Mouse (Mus musculus): Measurements from ENCODE around the gene Mfsd11. TPM values are rescaled to one million over a fixed set of nuclear protein-coding genes. Genes with fewer than 3 reads are reported as not detected.

Gene Mfsd11
- polyA plus RNA-seq, 1 experiment from 2014 or later, result 40.6 TPM

DNA sequence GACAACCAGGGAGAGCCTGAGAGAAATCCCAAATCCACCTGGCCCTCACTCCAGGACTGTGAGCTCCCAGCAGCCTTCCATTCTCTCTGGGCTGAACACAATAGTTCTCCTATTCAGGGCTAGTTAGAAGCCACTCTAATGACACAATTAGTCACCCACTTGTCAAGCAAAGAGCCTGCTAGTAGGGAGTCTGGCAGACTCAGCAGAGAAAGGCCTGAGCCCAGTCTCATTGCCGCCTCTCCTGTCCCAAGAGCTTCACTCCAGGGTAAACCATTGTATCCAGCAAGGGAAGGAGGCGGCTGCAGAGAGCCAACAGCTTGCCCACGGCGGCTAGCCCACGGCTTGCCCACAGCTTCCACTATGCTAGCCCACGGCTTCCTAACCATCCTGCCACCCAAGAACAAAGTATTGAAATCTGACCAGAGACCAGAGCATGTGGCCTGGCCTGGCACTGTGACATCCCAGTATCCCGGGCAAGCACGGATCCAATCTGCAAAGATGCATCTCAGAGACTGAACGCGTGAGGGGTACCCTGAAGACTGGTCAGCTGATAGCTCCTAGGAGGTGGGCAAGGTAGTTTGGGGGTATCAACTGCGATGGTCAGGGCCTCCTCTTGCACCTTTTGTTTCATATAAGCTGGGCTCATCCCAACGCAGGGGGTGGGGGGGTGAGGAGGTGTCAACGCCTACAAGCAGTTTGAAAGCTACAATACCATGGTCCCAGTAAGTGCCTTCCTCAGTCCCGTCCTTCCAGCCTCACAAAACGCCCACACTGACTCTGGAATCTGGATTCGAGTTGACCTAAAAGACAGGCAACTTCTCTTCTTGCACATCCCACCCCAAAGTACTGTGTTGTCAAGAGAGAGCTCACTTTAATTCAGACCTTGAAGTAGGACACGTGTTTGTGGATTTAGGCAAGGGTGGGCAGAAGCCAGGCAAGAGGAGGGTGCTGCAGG, 25.4 kb upstream of the Mfsd11 start:
- peak overlapping the region; percentile 69 for H3K27ac ChIP-seq (ENCODE audit: low read depth, low read length)
- H3K4me3 ChIP-seq (ENCODE audit: low read depth, low read length), result peak overlapping the region; percentile 62
- H3K4me1 ChIP-seq (ENCODE audit: control insufficient read depth, insufficient read depth, low read length), result peaks cover 20% of the 10 kb centered on the region
- H3K9ac ChIP-seq (replicated peaks; ENCODE audit: low read depth, low read length), result peak overlapping the region; percentile 87
- H3K36me3 ChIP-seq (ENCODE audit: control insufficient read depth, insufficient read depth, low read length), result no peaks in the 10 kb centered on the region
- no peaks in the 10 kb centered on the region for H3K27me3 ChIP-seq (ENCODE audit: control insufficient read depth, insufficient read depth, low read length)
- ATAC-seq (ENCODE audit: low read depth), result peak; percentile 21; the same call in 1 of the 2 replicates
- WGBS, result 5% methylated on average over 17 of the region's 17 CpGs
- H3K4me2 ChIP-seq (ENCODE audit: low read depth, low read length), result peak overlapping the region; percentile 91
- H3K9me3 ChIP-seq (ENCODE audit: control insufficient read depth, low read length), result no peaks in the 10 kb centered on the region

DNA sequence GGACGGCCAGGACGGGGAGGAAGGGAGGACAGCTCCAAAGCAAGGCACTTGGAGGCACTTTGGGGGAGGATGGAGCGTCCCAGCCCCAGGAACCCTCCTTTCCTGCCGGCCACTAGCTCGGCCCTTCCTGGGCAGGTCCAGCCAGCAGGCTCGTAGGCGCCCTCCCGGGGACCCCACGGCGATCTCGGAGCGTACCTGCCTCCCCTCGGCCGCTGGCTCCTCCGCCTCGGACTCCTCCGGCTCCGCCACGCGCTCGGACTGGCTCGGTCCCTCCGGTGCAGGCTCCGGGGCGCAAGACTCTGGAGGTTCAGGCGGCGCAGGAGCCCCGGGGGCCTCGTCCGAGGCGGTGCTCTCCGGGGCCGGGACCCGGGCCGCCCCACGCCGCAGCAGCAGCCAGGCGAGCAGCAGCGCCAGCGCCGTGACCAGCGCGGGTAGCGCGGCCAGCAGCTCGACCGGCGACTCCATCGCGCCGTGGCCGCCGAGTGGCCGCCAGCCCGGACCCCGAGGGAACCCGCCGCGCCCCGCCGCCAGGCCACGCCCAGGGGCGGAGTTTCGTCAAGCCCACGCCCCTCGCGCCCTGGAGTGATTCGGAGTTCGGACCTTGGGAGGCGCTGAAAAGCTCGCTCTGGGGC, 24.6 kb upstream of the Mfsd11 start, which contains the start of gene Mxra7:
Gene Mxra7 (minus strand): TSS at position 513 of the 632 bp plus-strand sequence.
- H3K9ac ChIP-seq (replicated peaks; ENCODE audit: low read depth, low read length), result peak within 1 kb of the TSS; percentile 87
- peak within 1 kb of the TSS; percentile 69 for H3K27ac ChIP-seq (ENCODE audit: low read depth, low read length)
- under 1% methylated on average over 57 of the region's 71 CpGs for WGBS
- H3K9me3 ChIP-seq (ENCODE audit: control insufficient read depth, low read length), result no peaks in the 10 kb centered on the region
- H3K4me1 ChIP-seq (ENCODE audit: control insufficient read depth, insufficient read depth, low read length), result peaks cover 18% of the 10 kb centered on the region
- ATAC-seq (ENCODE audit: low read depth), result peak; percentile 35; the same call in 1 of the 2 replicates
- H3K36me3 ChIP-seq (ENCODE audit: control insufficient read depth, insufficient read depth, low read length), result peaks cover 3% of the 10 kb centered on the region; the same call in 1 of the 2 replicates
- H3K27me3 ChIP-seq (ENCODE audit: control insufficient read depth, insufficient read depth, low read length), result no peaks in the 10 kb centered on the region
- H3K4me3 ChIP-seq (ENCODE audit: low read depth, low read length), result peak within 1 kb of the TSS; percentile 62
- H3K4me2 ChIP-seq (ENCODE audit: low read depth, low read length), result peak within 1 kb of the TSS; percentile 91

DNA sequence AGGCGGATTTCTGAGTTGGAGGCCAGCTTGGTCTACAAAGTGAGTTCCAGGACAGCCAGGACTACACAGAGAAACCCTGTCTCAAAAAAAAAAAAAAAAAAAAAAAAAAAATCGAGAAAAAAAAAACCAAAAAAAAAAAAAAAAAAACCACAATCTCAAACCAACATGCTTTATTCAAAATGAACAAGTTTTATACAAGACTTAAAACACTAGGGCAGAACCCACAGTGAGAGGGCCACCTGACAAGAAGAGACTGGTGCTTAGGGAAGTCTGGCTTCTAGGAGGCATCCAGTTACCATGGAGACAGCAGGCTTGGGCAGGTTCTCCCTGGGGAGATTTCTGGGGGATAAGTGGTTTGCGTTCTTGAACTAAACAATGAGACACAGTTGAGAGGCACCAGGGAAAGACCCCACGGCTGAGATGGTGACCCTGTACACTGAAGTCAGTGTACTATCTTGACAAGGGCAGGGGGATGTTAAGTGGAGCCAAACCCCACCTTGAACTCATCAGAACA, 20.0 kb upstream of the Mfsd11 start:
- Histone ChIP-seq H3K36me3 (ENCODE audit: control insufficient read depth, insufficient read depth, low read length) (peaks cover 40% of the 10 kb centered on the region), H3K27ac (ENCODE audit: low read depth, low read length) (no peak overlapping the region)

DNA sequence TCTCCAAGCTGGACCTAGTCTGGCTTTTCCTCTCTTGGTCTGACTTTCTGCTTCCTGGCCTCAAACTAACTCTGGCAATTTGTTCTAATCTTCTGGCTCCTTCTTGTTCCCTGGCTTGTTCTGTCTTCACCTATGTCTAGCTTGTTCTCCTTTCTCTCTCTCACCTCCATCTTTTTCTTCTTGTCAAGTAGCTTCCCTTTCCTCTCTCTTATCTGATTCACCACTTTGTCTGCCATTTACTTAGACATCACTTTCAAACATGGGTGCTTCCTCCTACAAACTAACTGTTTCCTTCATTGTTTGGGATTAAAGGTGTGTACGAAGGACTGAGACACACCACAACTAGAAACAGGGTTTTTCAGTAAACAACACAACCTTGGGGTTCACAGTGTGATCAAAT, 17.3 kb upstream of the Mfsd11 start:
- WGBS, result 95% methylated on average over 1 of the region's 1 CpGs

More for the DNA sequence above, 20.0 kb upstream of the Mfsd11 start:
- peaks cover 8% of the 10 kb centered on the region for H3K4me1 ChIP-seq (ENCODE audit: control insufficient read depth, insufficient read depth, low read length)
- no peak for ATAC-seq (ENCODE audit: low read depth)
- no peaks in the 10 kb centered on the region for H3K27me3 ChIP-seq (ENCODE audit: control insufficient read depth, insufficient read depth, low read length)
- H3K4me2 ChIP-seq (ENCODE audit: low read depth, low read length), result no peak overlapping the region
- WGBS, result 37% methylated on average over 3 of the region's 4 CpGs
- H3K4me3 ChIP-seq (ENCODE audit: low read depth, low read length), result no peak overlapping the region
- no peak overlapping the region for H3K9ac ChIP-seq (replicated peaks; ENCODE audit: low read depth, low read length)
- H3K9me3 ChIP-seq (ENCODE audit: control insufficient read depth, low read length), result no peaks in the 10 kb centered on the region

DNA sequence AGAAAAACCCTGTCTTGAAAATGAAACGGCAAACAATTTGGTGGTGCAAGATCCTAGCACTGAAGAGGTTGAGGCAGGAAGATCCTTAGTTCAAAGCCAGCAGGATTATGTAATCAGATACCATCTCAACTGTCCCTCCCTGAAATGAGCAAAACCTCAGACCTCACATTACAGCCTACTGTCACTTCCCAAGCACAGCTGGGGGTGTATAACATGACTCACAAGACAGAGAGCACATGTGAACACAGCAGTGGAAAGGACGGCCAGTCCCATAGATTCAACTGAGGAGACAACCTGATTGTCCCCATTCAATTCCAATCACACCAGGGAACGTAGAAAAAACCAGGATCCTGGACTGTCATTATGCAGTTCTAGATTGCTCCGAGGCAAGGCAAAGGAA, 16.0 kb upstream of the Mfsd11 start:
- H3K4me3 ChIP-seq (ENCODE audit: low read depth, low read length), result no peak overlapping the region
- no peak for ATAC-seq (ENCODE audit: low read depth)
- H3K9ac ChIP-seq (replicated peaks; ENCODE audit: low read depth, low read length), result no peak overlapping the region
- H3K27ac ChIP-seq (ENCODE audit: low read depth, low read length), result no peak overlapping the region
- WGBS, result 90% methylated on average over 4 of the region's 4 CpGs
- peaks cover 75% of the 10 kb centered on the region for H3K36me3 ChIP-seq (ENCODE audit: control insufficient read depth, insufficient read depth, low read length)
- H3K4me2 ChIP-seq (ENCODE audit: low read depth, low read length), result no peak overlapping the region
- H3K27me3 ChIP-seq (ENCODE audit: control insufficient read depth, insufficient read depth, low read length), result no peaks in the 10 kb centered on the region
- peaks cover 18% of the 10 kb centered on the region for H3K4me1 ChIP-seq (ENCODE audit: control insufficient read depth, insufficient read depth, low read length)
- no peaks in the 10 kb centered on the region for H3K9me3 ChIP-seq (ENCODE audit: control insufficient read depth, low read length)

More for the DNA sequence above, 17.3 kb upstream of the Mfsd11 start:
- H3K4me2 ChIP-seq (ENCODE audit: low read depth, low read length), result no peak overlapping the region
- H3K27ac ChIP-seq (ENCODE audit: low read depth, low read length), result no peak overlapping the region
- H3K9me3 ChIP-seq (ENCODE audit: control insufficient read depth, low read length), result no peaks in the 10 kb centered on the region
- no peak for ATAC-seq (ENCODE audit: low read depth)
- no peak overlapping the region for H3K9ac ChIP-seq (replicated peaks; ENCODE audit: low read depth, low read length)
- no peaks in the 10 kb centered on the region for H3K27me3 ChIP-seq (ENCODE audit: control insufficient read depth, insufficient read depth, low read length)
- H3K4me1 ChIP-seq (ENCODE audit: control insufficient read depth, insufficient read depth, low read length), result peaks cover 7% of the 10 kb centered on the region; the same call in 1 of the 2 replicates
- no peak overlapping the region for H3K4me3 ChIP-seq (ENCODE audit: low read depth, low read length)
- peaks cover 65% of the 10 kb centered on the region for H3K36me3 ChIP-seq (ENCODE audit: control insufficient read depth, insufficient read depth, low read length)

DNA sequence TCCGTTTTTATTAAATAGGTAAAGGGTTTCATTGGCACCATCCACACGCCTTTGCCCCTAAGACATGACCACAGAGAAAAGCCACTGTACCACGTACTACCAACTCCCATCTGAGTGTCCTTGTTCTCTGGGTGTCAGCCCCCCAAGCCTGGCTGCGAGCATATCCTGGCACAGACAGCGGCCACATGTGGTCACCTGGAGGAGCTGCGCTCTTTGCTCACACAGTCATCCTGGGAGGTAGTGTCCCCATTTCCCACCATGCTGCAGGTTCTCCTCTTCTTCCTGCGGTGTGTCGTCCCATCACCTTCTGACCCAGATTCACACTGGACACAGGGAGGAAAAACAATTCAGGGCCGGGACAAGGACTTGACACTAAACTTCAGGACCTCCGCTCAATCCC, 14.8 kb upstream of the Mfsd11 start:
- no peak overlapping the region for H3K4me3 ChIP-seq (ENCODE audit: low read depth, low read length)
- no peak for ATAC-seq (ENCODE audit: low read depth)
- H3K9me3 ChIP-seq (ENCODE audit: control insufficient read depth, low read length), result no peaks in the 10 kb centered on the region
- no peak overlapping the region for H3K27ac ChIP-seq (ENCODE audit: low read depth, low read length)
- H3K27me3 ChIP-seq (ENCODE audit: control insufficient read depth, insufficient read depth, low read length), result no peaks in the 10 kb centered on the region
- H3K4me1 ChIP-seq (ENCODE audit: control insufficient read depth, insufficient read depth, low read length), result peaks cover 22% of the 10 kb centered on the region
- H3K4me2 ChIP-seq (ENCODE audit: low read depth, low read length), result no peak overlapping the region
- no peak overlapping the region for H3K9ac ChIP-seq (replicated peaks; ENCODE audit: low read depth, low read length)
- 94% methylated on average over 10 of the region's 10 CpGs for WGBS
- H3K36me3 ChIP-seq (ENCODE audit: control insufficient read depth, insufficient read depth, low read length), result peaks cover 74% of the 10 kb centered on the region

DNA sequence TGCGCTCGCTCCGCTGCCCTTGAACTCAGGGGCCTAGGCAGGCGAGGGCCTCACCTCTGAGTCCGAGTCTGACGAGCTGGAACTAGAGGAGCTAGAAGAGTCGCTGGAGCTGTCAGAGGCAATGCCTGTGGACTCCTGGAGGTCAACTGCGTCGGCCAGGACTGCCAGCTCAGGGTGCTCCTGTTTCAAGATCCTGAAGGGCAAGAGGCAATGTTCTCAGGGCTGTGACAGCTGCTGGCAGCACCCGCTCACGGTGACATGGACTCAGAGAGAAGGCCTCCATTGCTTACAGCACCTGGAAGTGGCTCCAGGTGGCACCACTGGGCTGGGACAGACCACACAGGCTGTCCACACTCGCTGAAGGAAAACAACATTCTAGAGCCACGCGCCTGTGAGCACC, 13.3 kb upstream of the Mfsd11 start:
- Histone ChIP-seq H3K4me3 (ENCODE audit: low read depth, low read length) (no peak overlapping the region), H3K9me3 (ENCODE audit: control insufficient read depth, low read length) (no peaks in the 10 kb centered on the region), H3K4me2 (ENCODE audit: low read depth, low read length) (no peak overlapping the region), H3K27ac (ENCODE audit: low read depth, low read length) (no peak overlapping the region), H3K4me1 (ENCODE audit: control insufficient read depth, insufficient read depth, low read length) (peaks cover 21% of the 10 kb centered on the region), H3K9ac (replicated peaks; ENCODE audit: low read depth, low read length) (no peak overlapping the region), H3K27me3 (ENCODE audit: control insufficient read depth, insufficient read depth, low read length) (no peaks in the 10 kb centered on the region), H3K36me3 (ENCODE audit: control insufficient read depth, insufficient read depth, low read length) (peaks cover 62% of the 10 kb centered on the region)
- ATAC-seq (ENCODE audit: low read depth), result no peak
- WGBS, result 93% methylated on average over 14 of the region's 14 CpGs

DNA sequence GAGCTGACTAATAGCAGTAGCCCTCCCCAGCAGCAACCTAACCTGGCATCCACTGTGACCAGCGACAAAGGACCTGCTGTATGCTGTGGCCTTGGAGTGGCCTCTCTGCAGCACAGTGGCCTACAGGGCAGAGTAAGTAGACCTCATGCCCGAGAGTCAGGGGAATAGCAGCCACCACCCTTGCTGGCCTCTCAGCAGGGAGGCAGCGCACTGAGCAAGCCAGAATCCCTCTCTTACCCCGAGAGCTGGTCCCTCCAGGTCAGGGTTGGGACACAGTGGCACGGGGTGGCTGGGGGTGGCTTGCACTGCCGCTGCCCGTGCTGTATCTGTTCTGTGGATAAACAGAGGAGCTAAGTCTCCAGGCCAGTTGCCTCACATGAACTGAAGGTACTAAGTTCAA, 12.6 kb upstream of the Mfsd11 start:
- Histone ChIP-seq H3K4me1 (ENCODE audit: control insufficient read depth, insufficient read depth, low read length) (peaks cover 28% of the 10 kb centered on the region), H3K36me3 (ENCODE audit: control insufficient read depth, insufficient read depth, low read length) (peaks cover 55% of the 10 kb centered on the region), H3K27ac (ENCODE audit: low read depth, low read length) (no peak overlapping the region), H3K9me3 (ENCODE audit: control insufficient read depth, low read length) (no peaks in the 10 kb centered on the region), H3K27me3 (ENCODE audit: control insufficient read depth, insufficient read depth, low read length) (no peaks in the 10 kb centered on the region), H3K4me3 (ENCODE audit: low read depth, low read length) (no peak overlapping the region), H3K4me2 (ENCODE audit: low read depth, low read length) (no peak overlapping the region), H3K9ac (replicated peaks; ENCODE audit: low read depth, low read length) (peak overlapping the region; percentile 25; the same call in 1 of the 2 replicates)
- WGBS, result 82% methylated on average over 7 of the region's 7 CpGs
- no peak for ATAC-seq (ENCODE audit: low read depth)

All from neural tube, embryonic 14.5 days (tissue).